Mouse (Mus musculus): ENCODE results near the gene Cd96. TPM values are rescaled to one million over a fixed set of nuclear protein-coding genes. Genes with fewer than 3 reads are reported as not detected.

The Cd96 gene
- 0.31 TPM for polyA plus RNA-seq (2014; fragmentation: Illumina TruSeq; extraction: RNeasy Lipid Tissue Mini Kit (QIAGEN cat#74804); ENCODE audit: low read depth, low replicate concordance)

DNA sequence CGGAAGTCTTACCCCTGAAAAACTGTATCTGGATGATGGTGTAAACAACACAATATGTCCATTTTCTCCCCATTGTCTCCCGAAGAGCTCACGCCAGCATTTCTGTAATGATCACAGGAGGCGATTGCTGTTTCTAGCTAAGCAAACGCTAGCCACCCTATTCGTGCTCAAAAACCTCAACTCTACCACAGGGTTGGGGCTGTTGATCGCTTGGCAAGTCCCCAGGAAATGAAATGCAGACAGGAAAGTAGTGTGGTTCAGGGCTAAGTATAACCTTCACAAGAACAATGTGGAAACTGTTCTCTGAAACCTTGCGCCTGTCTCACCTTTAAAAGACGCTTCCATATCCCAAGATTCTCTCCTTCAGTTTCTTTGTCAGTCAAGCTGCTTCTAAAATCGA, at the start of gene Cd96:
TSS of gene Cd96 (minus strand) at position 232 of the 400 bp plus-strand sequence.

GRCm38 (mm10) chr16:46154832-46155231, 34.8 kb upstream of the Cd96 start, which contains the start of gene Gm4737:
TSS of gene Gm4737 (minus strand) at chr16:46155077.

GRCm38 (mm10) chr16:46010153-46010905, 109.7 kb downstream of the Cd96 start, which contains the start of gene Plcxd2:
TSS of gene Plcxd2 (minus strand) at chr16:46010218.

Other genes starting within 250 kb of the Cd96 start
- gene Phldb2, start 166.7 kb downstream of the Cd96 start, polyA plus RNA-seq (2014; fragmentation: Illumina TruSeq; extraction: RNeasy Lipid Tissue Mini Kit (QIAGEN cat#74804); ENCODE audit: low read depth, low replicate concordance), result 11.7 TPM
- gene Plcxd2, start 110.0 kb downstream of the Cd96 start, polyA plus RNA-seq (2014; fragmentation: Illumina TruSeq; extraction: RNeasy Lipid Tissue Mini Kit (QIAGEN cat#74804); ENCODE audit: low read depth, low replicate concordance), result 1.1 TPM
- 1.4 TPM for gene Gm4737, start 34.8 kb upstream of the Cd96 start, polyA plus RNA-seq (2014; fragmentation: Illumina TruSeq; extraction: RNeasy Lipid Tissue Mini Kit (QIAGEN cat#74804); ENCODE audit: low read depth, low replicate concordance)

All from adipose tissue, adult 10 weeks (tissue).